Mouse (Mus musculus) lung, postnatal 36 days (tissue): ENCODE results near the gene Srebf1.

ENCODE experiments used
- DNase-seq: peaks from one replicate; pipeline ENCODE4 v3.0.0; 2022; ENCODE audit warnings: mixed read lengths

Gene Srebf1

GRCm38 (mm10) chr11:60202710-60203638 lies 19.4 kb downstream of the Srebf1 start:
- no peak for DNase-seq

- no peak for DNase-seq
Measured at GRCm38 (mm10) chr11:60200384-60200783, 22.0 kb downstream of the Srebf1 start.

- peak; percentile 96 for DNase-seq
Measured at GRCm38 (mm10) chr11:60199702-60200184, 22.6 kb downstream of the Srebf1 start.

GRCm38 (mm10) chr11:60198651-60199050 lies 23.7 kb downstream of the Srebf1 start:
- no peak for DNase-seq

- DNase-seq, result no peak
Measured at GRCm38 (mm10) chr11:60197998-60198619, 24.3 kb downstream of the Srebf1 start.

- no peak for DNase-seq
Measured at GRCm38 (mm10) chr11:60196344-60196743, 26.0 kb downstream of the Srebf1 start.

- peak; percentile 73 for DNase-seq
Measured at GRCm38 (mm10) chr11:60195108-60195507, 27.3 kb downstream of the Srebf1 start.

- DNase-seq, result no peak
Measured at GRCm38 (mm10) chr11:60193556-60193955, 28.8 kb downstream of the Srebf1 start.

- DNase-seq, result no peak
Measured at GRCm38 (mm10) chr11:60192534-60192933, 29.8 kb downstream of the Srebf1 start.

GRCm38 (mm10) chr11:60190055-60190641 lies 32.2 kb downstream of the Srebf1 start:
- DNase-seq, result peak; percentile 60

GRCm38 (mm10) chr11:60189501-60190040 lies 32.8 kb downstream of the Srebf1 start:
- DNase-seq, result no peak

GRCm38 (mm10) chr11:60188275-60188853 lies 34.0 kb downstream of the Srebf1 start:
- no peak for DNase-seq

- no peak for DNase-seq
Measured at GRCm38 (mm10) chr11:60187070-60187469, 35.3 kb downstream of the Srebf1 start.

- peak; percentile 71 for DNase-seq
Measured at GRCm38 (mm10) chr11:60185396-60186231, 36.8 kb downstream of the Srebf1 start.

- no peak for DNase-seq
Measured at GRCm38 (mm10) chr11:60184346-60185325, 37.7 kb downstream of the Srebf1 start.

- DNase-seq, result no peak
Measured at GRCm38 (mm10) chr11:60182741-60183140, 39.6 kb downstream of the Srebf1 start.

GRCm38 (mm10) chr11:60182116-60182670 lies 40.2 kb downstream of the Srebf1 start:
- peak; percentile 51 for DNase-seq

- peak; percentile 90 for DNase-seq
Measured at GRCm38 (mm10) chr11:60178506-60178905, 43.9 kb downstream of the Srebf1 start.

- DNase-seq, result no peak
Measured at GRCm38 (mm10) chr11:60178005-60178404, 44.4 kb downstream of the Srebf1 start.

GRCm38 (mm10) chr11:60176975-60177657 lies 45.3 kb downstream of the Srebf1 start:
- peak; percentile 42 for DNase-seq
